Mouse (Mus musculus) MEL (cell line): ENCODE data around the gene Bend4. TPM values are rescaled to one million over a fixed set of nuclear protein-coding genes. Genes with fewer than 3 reads are reported as not detected.

Experiments used
- DNase-seq: peaks from one replicate; pipeline ENCODE4 v3.0.0; 2011; ENCODE audit warnings: low read depth, low spot score
- H3K27ac ChIP-seq: 2 replicates; pipeline ENCODE4 v1.5.1; 2012; ENCODE audit warnings: low read depth, mild to moderate bottlenecking, control low read depth, low read length, moderate library complexity; ENCODE audit not compliant: control insufficient read depth
- H3K27me3 ChIP-seq, 2 experiments: fragments of 150-350 bp in 1 of 2; sonication (generic) in 1 of 2; 2 replicates each; pipeline ENCODE4 v1.6.1; 2012; ENCODE audit warnings: low read length in 2 of 2, mild to moderate bottlenecking in 2 of 2, improper control_type of control experiment in 1 of 2, moderate library complexity in 1 of 2; ENCODE audit not compliant: insufficient read depth in 2 of 2, control insufficient read depth in 1 of 2
- H3K36me3 ChIP-seq, 2 experiments: 2 replicates each; pipeline ENCODE4 v1.6.1; 2012 to 2014; ENCODE audit warnings: low read length in 2 of 2, improper control_type of control experiment in 1 of 2, inconsistent platforms in 1 of 2, mild to moderate bottlenecking in 1 of 2; ENCODE audit not compliant: insufficient read depth in 2 of 2, control insufficient read depth in 1 of 2
- H3K4me1 ChIP-seq, 2 experiments: fragments of 150-350 bp in 1 of 2; sonication (generic) in 1 of 2; 2 replicates each; pipeline ENCODE4 v1.6.1; 2012; ENCODE audit warnings: low read length in 2 of 2, improper control_type of control experiment in 1 of 2, mild to moderate bottlenecking in 1 of 2; ENCODE audit not compliant: insufficient read depth in 2 of 2, control insufficient read depth in 1 of 2
- H3K4me3 ChIP-seq, 2 experiments: fragments of 150-350 bp in 1 of 2; sonication (generic) in 1 of 2; 2 replicates each; pipeline ENCODE4 v1.5.1; 2012; ENCODE audit warnings: low read depth in 2 of 2, low read length in 2 of 2, mild to moderate bottlenecking in 2 of 2, moderate library complexity in 2 of 2, control low read depth in 1 of 2, improper control_type of control experiment in 1 of 2; ENCODE audit not compliant: control insufficient read depth in 1 of 2, insufficient read depth in 1 of 2
- H3K79me2 ChIP-seq: 2 replicates; pipeline ENCODE4 v1.6.1; 2012; ENCODE audit warnings: mild to moderate bottlenecking, low read length, moderate library complexity; ENCODE audit not compliant: control insufficient read depth, poor library complexity, insufficient read depth
- H3K9ac ChIP-seq: 2 replicates; pipeline ENCODE4 v1.6.1; 2012; ENCODE audit warnings: low read depth, mild to moderate bottlenecking, control low read depth, low read length, moderate library complexity; ENCODE audit not compliant: control insufficient read depth, poor library complexity, severe bottlenecking
- H3K9me3 ChIP-seq: fragments of 150-350 bp; sonication (generic); replicated peaks from 2 replicates; pipeline ENCODE4 v1.6.1; 2012; ENCODE audit warnings: mild to moderate bottlenecking, low read length, improper control_type of control experiment, moderate library complexity; ENCODE audit not compliant: insufficient read depth
- BHLHE40 ChIP-seq: IDR thresholded peaks from 2 replicates; pipeline ENCODE4 v1.6.1; 2012; ENCODE audit warnings: low read depth, mild to moderate bottlenecking, inconsistent platforms, low read length, improper control_type of control experiment, borderline replicate concordance
- CHD1 ChIP-seq: IDR thresholded peaks from 2 replicates; pipeline ENCODE4 v1.6.1; 2012; ENCODE audit warnings: low read depth, mild to moderate bottlenecking, inconsistent platforms, low read length, improper control_type of control experiment
- E2F4 ChIP-seq: IDR thresholded peaks from 2 replicates; pipeline ENCODE4 v1.6.1; 2011; ENCODE audit warnings: low read depth, low read length, improper control_type of control experiment, borderline replicate concordance
- ELF1 ChIP-seq: IDR thresholded peaks from 2 replicates; pipeline ENCODE4 v1.6.1; 2014; ENCODE audit warnings: low read depth, mild to moderate bottlenecking, inconsistent platforms, low read length, improper control_type of control experiment, moderate library complexity
- EP300 ChIP-seq, 2 experiments: IDR thresholded peaks; 2 replicates each; pipeline ENCODE4 v1.6.1; 2011; ENCODE audit warnings: improper control_type of control experiment in 2 of 2, low read length in 2 of 2, low read depth in 1 of 2, mild to moderate bottlenecking in 1 of 2
- GABPA ChIP-seq: IDR thresholded peaks from 2 replicates; pipeline ENCODE4 v1.6.1; 2012; ENCODE audit warnings: low read depth, mild to moderate bottlenecking, inconsistent platforms, low read length, improper control_type of control experiment, moderate library complexity
- GATA1 ChIP-seq: IDR thresholded peaks from 2 replicates; pipeline ENCODE4 v1.6.1; 2011; ENCODE audit warnings: low read depth, low read length, improper control_type of control experiment
- MAX ChIP-seq: IDR thresholded peaks from 2 replicates; pipeline ENCODE4 v1.6.1; 2011; ENCODE audit warnings: low read length, improper control_type of control experiment
- MAZ ChIP-seq: IDR thresholded peaks from 2 replicates; pipeline ENCODE4 v1.6.1; 2012; ENCODE audit warnings: low read depth, mild to moderate bottlenecking, inconsistent platforms, low read length, improper control_type of control experiment
- MEF2A ChIP-seq: IDR thresholded peaks from 2 replicates; pipeline ENCODE4 v1.6.1; 2014; ENCODE audit warnings: low read depth, mild to moderate bottlenecking, inconsistent platforms, low read length, improper control_type of control experiment; ENCODE audit not compliant: poor library complexity, insufficient replicate concordance, severe bottlenecking; ENCODE audit errors: extremely low read depth
- MYB ChIP-seq: IDR thresholded peaks from 2 replicates; pipeline ENCODE4 v1.6.1; 2011; ENCODE audit warnings: mild to moderate bottlenecking, low read depth, low read length, improper control_type of control experiment
- MYC ChIP-seq: IDR thresholded peaks from 2 replicates; pipeline ENCODE4 v1.6.1; 2011; ENCODE audit warnings: low read depth, mild to moderate bottlenecking, low read length, improper control_type of control experiment, moderate library complexity
- NRF1 ChIP-seq: IDR thresholded peaks from 2 replicates; pipeline ENCODE4 v1.6.1; 2014; ENCODE audit warnings: low read depth, mild to moderate bottlenecking, inconsistent platforms, low read length, improper control_type of control experiment, moderate library complexity; ENCODE audit not compliant: poor library complexity, insufficient read depth, severe bottlenecking
- POLR2A ChIP-seq, 2 experiments: IDR thresholded peaks; 2 replicates each; pipeline ENCODE4 v1.6.1; 2011 to 2012; ENCODE audit warnings: low read length in 2 of 2, mild to moderate bottlenecking in 2 of 2, control low read depth in 1 of 2, improper control_type of control experiment in 1 of 2, low read depth in 1 of 2, moderate library complexity in 1 of 2; ENCODE audit not compliant: control insufficient read depth in 1 of 2, insufficient read depth in 1 of 2, poor library complexity in 1 of 2
- POLR2AphosphoS5 ChIP-seq: IDR thresholded peaks from 2 replicates; pipeline ENCODE4 v1.6.1; 2012; ENCODE audit warnings: low read depth, borderline replicate concordance, mild to moderate bottlenecking, inconsistent platforms, low read length, moderate library complexity, mixed read lengths
- SIN3A ChIP-seq: IDR thresholded peaks from 2 replicates; pipeline ENCODE4 v1.6.1; 2012; ENCODE audit warnings: low read length, improper control_type of control experiment, inconsistent platforms
- SMC3 ChIP-seq: IDR thresholded peaks from 2 replicates; pipeline ENCODE4 v1.6.1; 2011; ENCODE audit warnings: low read depth, low read length, improper control_type of control experiment
- TAL1 ChIP-seq: IDR thresholded peaks from 2 replicates; pipeline ENCODE4 v1.6.1; 2012; ENCODE audit warnings: mild to moderate bottlenecking, inconsistent platforms, low read length, moderate library complexity, mixed read lengths
- TBP ChIP-seq: IDR thresholded peaks from 2 replicates; pipeline ENCODE4 v1.8.0; 2011; ENCODE audit warnings: low read depth, low read length, improper control_type of control experiment
- TCF12 ChIP-seq: IDR thresholded peaks from 2 replicates; pipeline ENCODE4 v1.6.1; 2014; ENCODE audit warnings: low read depth, mild to moderate bottlenecking, inconsistent platforms, low read length, improper control_type of control experiment, moderate library complexity
- UBTF ChIP-seq: IDR thresholded peaks from 2 replicates; pipeline ENCODE4 v1.6.1; 2012; ENCODE audit warnings: low read depth, mild to moderate bottlenecking, inconsistent platforms, low read length, improper control_type of control experiment, moderate library complexity, borderline replicate concordance; ENCODE audit not compliant: insufficient read depth
- USF2 ChIP-seq, 2 experiments: IDR thresholded peaks; 2 replicates each; pipeline ENCODE4 v1.6.1; 2011 to 2012; ENCODE audit warnings: improper control_type of control experiment in 2 of 2, low read length in 2 of 2, borderline replicate concordance in 1 of 2, inconsistent platforms in 1 of 2, low read depth in 1 of 2, mild to moderate bottlenecking in 1 of 2; ENCODE audit not compliant: insufficient read depth in 1 of 2
- ZKSCAN1 ChIP-seq: IDR thresholded peaks from 2 replicates; pipeline ENCODE4 v1.6.1; 2012; ENCODE audit warnings: low read depth, mild to moderate bottlenecking, inconsistent platforms, low read length, improper control_type of control experiment, moderate library complexity
- polyA plus RNA-seq, 2 experiments: library from polyadenylated mRNA; stranded (reverse) in 1 of 2; unstranded in 1 of 2; fragments of >175 nt in 1 of 2; fragments of >200 nt in 1 of 2; gene quantifications; 2 replicates each; pipeline versions ENCODE4 v1.2.1 to v1.2.4; 2012; ENCODE audit warnings: low replicate concordance in 2 of 2, low read depth in 1 of 2; ENCODE audit not compliant: insufficient read length in 2 of 2, insufficient read depth in 1 of 2, missing spikeins in 1 of 2
- total RNA-seq: library from RNA; depleted of rRNA; stranded (reverse); fragments of 300-350 nt; gene quantifications from 2 replicates; pipeline ENCODE4 v1.2.3, GENCODE M21; 2012

Gene Bend4
- total and polyA plus RNA-seq, 3 experiments: not detected

- DNase-seq: no peak
- no peak overlapping the region for H3K9ac ChIP-seq
- H3K27me3 ChIP-seq: no peaks in the 10 kb centered on the region
- H3K4me1 ChIP-seq: no peaks in the 10 kb centered on the region
- H3K27ac ChIP-seq: no peak overlapping the region
- H3K9me3 ChIP-seq: no peaks in the 10 kb centered on the region
- TF ChIP-seq MYB: no peak
- TF ChIP-seq CHD1: no peak
- TF ChIP-seq TCF12: no peak
- TF ChIP-seq NRF1: no peak
- no peak for TF ChIP-seq USF2 (IDR thresholded peaks at IDR 0.05; ENCODE audit: borderline replicate concordance in 1 of 2, insufficient read depth in 1 of 2, low read depth in 1 of 2, low read length in 2 of 2)
- TF ChIP-seq SIN3A: no peak
- TF ChIP-seq MYC: no peak
- no peak for TF ChIP-seq MAX
- TF ChIP-seq POLR2A (IDR thresholded peaks at IDR 0.05; ENCODE audit: control insufficient read depth in 1 of 2, insufficient read depth in 1 of 2, low read depth in 1 of 2, low read length in 2 of 2, poor library complexity in 1 of 2): no peak
- H3K79me2 ChIP-seq: no peaks in the 10 kb centered on the region
- H3K36me3 ChIP-seq: no peaks in the 10 kb centered on the region
- no peak overlapping the region for H3K4me3 ChIP-seq
These were observed 36.8 kb upstream of the Bend4 start for GRCm38 (mm10) chr5:67464899-67465298.

GRCm38 (mm10) chr5:67463636-67464035 lies 35.5 kb upstream of the Bend4 start:
- Histone ChIP-seq H3K79me2 (no peaks in the 10 kb centered on the region), H3K36me3 (no peaks in the 10 kb centered on the region), H3K27me3 (no peaks in the 10 kb centered on the region), H3K4me1 (no peaks in the 10 kb centered on the region), H3K9me3 (no peaks in the 10 kb centered on the region), H3K9ac (no peak overlapping the region), H3K27ac (no peak overlapping the region), H3K4me3 (no peak overlapping the region)
- no peak for DNase-seq
- TF ChIP-seq TBP (no peak), E2F4 (no peak), MEF2A (no peak), USF2 (IDR thresholded peaks at IDR 0.05; ENCODE audit: borderline replicate concordance in 1 of 2, insufficient read depth in 1 of 2, low read depth in 1 of 2, low read length in 2 of 2) (no peak), BHLHE40 (no peak), EP300 (IDR thresholded peaks at IDR 0.05; ENCODE audit: low read depth in 1 of 2, low read length in 2 of 2) (no peak), ELF1 (no peak), CHD1 (no peak), ZKSCAN1 (no peak), POLR2AphosphoS5 (no peak), POLR2A (IDR thresholded peaks at IDR 0.05; ENCODE audit: control insufficient read depth in 1 of 2, insufficient read depth in 1 of 2, low read depth in 1 of 2, low read length in 2 of 2, poor library complexity in 1 of 2) (no peak), UBTF (no peak), GABPA (no peak), TAL1 (no peak), MAZ (no peak), MAX (no peak), SMC3 (no peak), GATA1 (no peak)
